Mouse (Mus musculus): ENCODE measurements at regions not wholly inside any gene's neighbourhood (a gene's known extent, or its start where the extent isn't known, plus 50 kb on each side); places are given as distances from the start of the nearest gene placed in this dataset.

GRCm38 (mm10) chrX:166929716-166930420 is 279.2 kb downstream of the Tmsb4x start:
- WGBS (ENCODE audit: insufficient replicate concordance) = 50% methylated on average over 6 of the region's 6 CpGs
- H3K4me1 ChIP-seq (replicated peaks; ENCODE audit: control insufficient read depth in 2 of 2, insufficient read depth in 2 of 2, low read length in 1 of 2) = no peaks in the 10 kb centered on the region
- no peak overlapping the region for H3K9ac ChIP-seq (replicated peaks)
- no peak overlapping the region for H3K4me2 ChIP-seq (ENCODE audit: low read depth)
- no peak overlapping the region for H3K27ac ChIP-seq
- ATAC-seq (ENCODE audit: insufficient read depth) (no peak), DNase-seq (ENCODE audit: low read depth in 3 of 3, low spot score in 3 of 3) (no peak)
- no peak overlapping the region for H3K4me3 ChIP-seq (ENCODE audit: insufficient read depth in 1 of 2, low read depth in 2 of 2, low read length in 2 of 2)
- no peak for TF ChIP-seq EP300 (IDR thresholded peaks at IDR 0.05; ENCODE audit: low read depth)
- H3K9me3 ChIP-seq (ENCODE audit: control insufficient read depth, low read length) = no peaks in the 10 kb centered on the region
- no peaks in the 10 kb centered on the region for H3K36me3 ChIP-seq (replicated peaks; ENCODE audit: control insufficient read depth, insufficient read depth, low read depth)
- no peaks in the 10 kb centered on the region for H3K27me3 ChIP-seq (ENCODE audit: control insufficient read depth, insufficient read depth, low read length)

DNA sequence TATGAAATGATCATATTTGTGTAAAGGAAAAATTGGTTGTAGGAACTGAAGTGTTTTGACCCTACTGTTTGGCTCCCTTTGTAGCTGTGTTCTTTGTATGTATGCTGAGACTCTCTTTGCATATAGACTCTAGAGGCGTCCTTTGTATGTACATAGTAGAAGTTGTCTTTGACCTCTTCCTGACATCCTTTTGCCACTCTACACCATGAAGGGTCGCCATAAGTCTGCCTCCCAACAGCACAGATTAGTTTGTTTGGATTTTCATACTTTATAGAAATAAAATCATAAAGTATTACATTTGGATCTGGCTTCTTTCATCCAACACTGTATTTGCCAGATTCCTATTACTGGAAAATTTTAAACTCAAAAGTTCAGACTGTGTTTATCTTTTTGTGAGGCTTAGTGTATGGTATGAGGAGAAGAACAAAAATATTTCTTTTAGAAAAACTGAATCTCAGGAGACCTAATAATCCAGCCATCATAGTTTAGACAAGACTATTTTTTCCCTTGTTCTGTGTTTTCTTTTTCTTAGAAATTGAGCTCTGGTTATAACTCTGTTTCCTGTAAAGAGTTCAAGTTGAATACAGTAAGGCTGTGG is 293.7 kb downstream of the Tmsb4x start:
- H3K4me3 ChIP-seq (ENCODE audit: insufficient read depth in 1 of 2, low read depth in 2 of 2, low read length in 2 of 2) = no peak overlapping the region
- no peaks in the 10 kb centered on the region for H3K36me3 ChIP-seq (replicated peaks; ENCODE audit: control insufficient read depth, insufficient read depth, low read depth)
- TF ChIP-seq CTCF (IDR thresholded peaks at IDR 0.05; ENCODE audit: low read depth) (no peak), EP300 (IDR thresholded peaks at IDR 0.05; ENCODE audit: low read depth) (no peak)
- no peaks in the 10 kb centered on the region for H3K9me3 ChIP-seq (ENCODE audit: control insufficient read depth, low read length)
- no peaks in the 10 kb centered on the region for H3K4me1 ChIP-seq (replicated peaks; ENCODE audit: control insufficient read depth in 2 of 2, insufficient read depth in 2 of 2, low read length in 1 of 2)
- DNase-seq (ENCODE audit: low read depth in 3 of 3, low spot score in 3 of 3) (no peak), ATAC-seq (ENCODE audit: insufficient read depth) (no peak)
- no peaks in the 10 kb centered on the region for H3K27me3 ChIP-seq (ENCODE audit: control insufficient read depth, insufficient read depth, low read length)
- H3K4me2 ChIP-seq (ENCODE audit: low read depth) = no peak overlapping the region
- no peak overlapping the region for H3K27ac ChIP-seq
- WGBS (ENCODE audit: insufficient replicate concordance) = 44% methylated on average over 2 of the region's 2 CpGs
- no peak overlapping the region for H3K9ac ChIP-seq (replicated peaks)

DNA sequence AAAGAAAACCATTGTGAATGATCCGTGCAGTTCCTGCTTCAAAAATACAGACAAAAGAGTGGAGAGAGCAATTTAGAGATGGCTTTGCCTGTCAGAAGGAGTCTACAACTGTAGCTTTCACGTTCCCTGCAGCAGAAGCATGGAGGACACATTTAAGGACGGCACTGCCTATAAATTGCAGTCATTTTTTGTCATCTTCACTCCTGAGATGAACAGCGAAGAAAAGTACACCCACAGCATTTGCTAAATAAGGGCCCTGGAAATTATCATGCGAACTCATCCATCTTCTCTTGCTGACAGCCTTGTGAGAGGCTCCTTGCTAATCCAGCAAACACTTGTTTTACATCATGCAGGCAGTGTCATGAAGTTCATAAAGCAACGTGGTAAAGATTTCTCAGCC is 302.5 kb downstream of the Tmsb4x start:
- Histone ChIP-seq H3K4me3 (ENCODE audit: insufficient read depth in 1 of 2, low read depth in 2 of 2, low read length in 2 of 2) (no peak overlapping the region), H3K36me3 (replicated peaks; ENCODE audit: control insufficient read depth, insufficient read depth, low read depth) (no peaks in the 10 kb centered on the region), H3K4me2 (ENCODE audit: low read depth) (no peak overlapping the region), H3K27me3 (ENCODE audit: control insufficient read depth, insufficient read depth, low read length) (no peaks in the 10 kb centered on the region), H3K27ac (no peak overlapping the region), H3K9ac (replicated peaks) (no peak overlapping the region), H3K4me1 (replicated peaks; ENCODE audit: control insufficient read depth in 2 of 2, insufficient read depth in 2 of 2, low read length in 1 of 2) (no peaks in the 10 kb centered on the region), H3K9me3 (ENCODE audit: control insufficient read depth, low read length) (no peaks in the 10 kb centered on the region)
- DNase-seq (ENCODE audit: low read depth in 3 of 3, low spot score in 3 of 3) (no peak), ATAC-seq (ENCODE audit: insufficient read depth) (no peak)
- no peak for TF ChIP-seq EP300 (IDR thresholded peaks at IDR 0.05; ENCODE audit: low read depth)
- no peak for TF ChIP-seq CTCF (IDR thresholded peaks at IDR 0.05; ENCODE audit: low read depth)
- 54% methylated on average over 6 of the region's 6 CpGs for WGBS (ENCODE audit: insufficient replicate concordance)

GRCm38 (mm10) chrX:166900761-166901160 is 308.4 kb downstream of the Tmsb4x start:
- no peak for DNase-seq (ENCODE audit: low read depth in 3 of 3, low spot score in 3 of 3)
- H3K36me3 ChIP-seq (replicated peaks; ENCODE audit: control insufficient read depth, insufficient read depth, low read depth) = no peaks in the 10 kb centered on the region
- no peak overlapping the region for H3K27ac ChIP-seq
- H3K4me1 ChIP-seq (replicated peaks; ENCODE audit: control insufficient read depth in 2 of 2, insufficient read depth in 2 of 2, low read length in 1 of 2) = no peaks in the 10 kb centered on the region
- no peak overlapping the region for H3K9ac ChIP-seq (replicated peaks)
- no peak overlapping the region for H3K4me2 ChIP-seq (ENCODE audit: low read depth)
- TF ChIP-seq CTCF (IDR thresholded peaks at IDR 0.05; ENCODE audit: low read depth) (no peak), EP300 (IDR thresholded peaks at IDR 0.05; ENCODE audit: low read depth) (no peak)
- H3K9me3 ChIP-seq (ENCODE audit: control insufficient read depth, low read length) = no peaks in the 10 kb centered on the region
- no peak for ATAC-seq (ENCODE audit: insufficient read depth)
- WGBS (ENCODE audit: insufficient replicate concordance) = 57% methylated on average over 6 of the region's 6 CpGs
- H3K27me3 ChIP-seq (ENCODE audit: control insufficient read depth, insufficient read depth, low read length) = no peaks in the 10 kb centered on the region
- no peak overlapping the region for H3K4me3 ChIP-seq (ENCODE audit: insufficient read depth in 1 of 2, low read depth in 2 of 2, low read length in 2 of 2)

GRCm38 (mm10) chrX:166895199-166895598 is 309.7 kb upstream of the Egfl6 start:
- no peak for DNase-seq (ENCODE audit: low read depth in 3 of 3, low spot score in 3 of 3)
- 40% methylated on average over 2 of the region's 2 CpGs for WGBS (ENCODE audit: insufficient replicate concordance)
- H3K27ac ChIP-seq = no peak overlapping the region
- TF ChIP-seq CTCF (IDR thresholded peaks at IDR 0.05; ENCODE audit: low read depth) (no peak), EP300 (IDR thresholded peaks at IDR 0.05; ENCODE audit: low read depth) (no peak)
- no peak overlapping the region for H3K4me3 ChIP-seq (ENCODE audit: insufficient read depth in 1 of 2, low read depth in 2 of 2, low read length in 2 of 2)
- H3K4me2 ChIP-seq (ENCODE audit: low read depth) = no peak overlapping the region
- no peak overlapping the region for H3K9ac ChIP-seq (replicated peaks)
- no peak for ATAC-seq (ENCODE audit: insufficient read depth)
- H3K27me3 ChIP-seq (ENCODE audit: control insufficient read depth, insufficient read depth, low read length) = no peaks in the 10 kb centered on the region
- no peaks in the 10 kb centered on the region for H3K9me3 ChIP-seq (ENCODE audit: control insufficient read depth, low read length)
- no peaks in the 10 kb centered on the region for H3K36me3 ChIP-seq (replicated peaks; ENCODE audit: control insufficient read depth, insufficient read depth, low read depth)
- H3K4me1 ChIP-seq (replicated peaks; ENCODE audit: control insufficient read depth in 2 of 2, insufficient read depth in 2 of 2, low read length in 1 of 2) = no peaks in the 10 kb centered on the region

Data from liver, embryonic 14.5 days (tissue).